Mouse (Mus musculus) liver, embryonic 14.5 days (tissue): ENCODE measurements at regions not wholly inside any gene's neighbourhood (a gene's known extent, or its start where the extent isn't known, plus 50 kb on each side); places are given as distances from the start of the nearest gene placed in this dataset.

Experiments used
- CTCF ChIP-seq: IDR thresholded peaks from 2 replicates; pipeline ENCODE4 v1.5.1; 2016; ENCODE audit warnings: antibody characterized with exemption, low read depth, control low read depth
- EP300 ChIP-seq: IDR thresholded peaks from 2 replicates; pipeline ENCODE4 v1.6.1; 2016; ENCODE audit warnings: antibody characterized with exemption, low read depth

DNA sequence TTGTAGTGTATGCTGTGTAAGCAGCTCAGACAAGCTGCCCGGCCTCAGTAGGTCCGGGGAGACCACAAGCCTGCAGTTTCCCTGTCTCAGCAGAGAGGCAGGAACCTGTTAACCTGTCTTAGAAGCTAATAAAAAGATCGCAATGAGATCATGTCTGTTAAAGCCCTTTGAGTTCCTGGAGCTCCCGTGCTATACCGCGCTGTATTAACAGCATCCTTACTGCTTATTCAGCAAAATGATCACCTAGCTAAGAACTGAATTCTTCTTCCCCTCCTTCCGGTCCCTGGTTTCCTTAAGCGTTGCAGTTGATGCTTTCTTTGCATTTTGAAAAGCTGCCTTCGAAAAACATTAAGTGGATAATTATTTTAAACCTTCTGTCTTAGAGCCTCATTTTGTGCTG, 1230.4 kb upstream of the A1bg start:
- TF ChIP-seq CTCF (no peak), EP300 (no peak)
